Mouse (Mus musculus): ENCODE measurements around the gene Tln2.

DNA sequence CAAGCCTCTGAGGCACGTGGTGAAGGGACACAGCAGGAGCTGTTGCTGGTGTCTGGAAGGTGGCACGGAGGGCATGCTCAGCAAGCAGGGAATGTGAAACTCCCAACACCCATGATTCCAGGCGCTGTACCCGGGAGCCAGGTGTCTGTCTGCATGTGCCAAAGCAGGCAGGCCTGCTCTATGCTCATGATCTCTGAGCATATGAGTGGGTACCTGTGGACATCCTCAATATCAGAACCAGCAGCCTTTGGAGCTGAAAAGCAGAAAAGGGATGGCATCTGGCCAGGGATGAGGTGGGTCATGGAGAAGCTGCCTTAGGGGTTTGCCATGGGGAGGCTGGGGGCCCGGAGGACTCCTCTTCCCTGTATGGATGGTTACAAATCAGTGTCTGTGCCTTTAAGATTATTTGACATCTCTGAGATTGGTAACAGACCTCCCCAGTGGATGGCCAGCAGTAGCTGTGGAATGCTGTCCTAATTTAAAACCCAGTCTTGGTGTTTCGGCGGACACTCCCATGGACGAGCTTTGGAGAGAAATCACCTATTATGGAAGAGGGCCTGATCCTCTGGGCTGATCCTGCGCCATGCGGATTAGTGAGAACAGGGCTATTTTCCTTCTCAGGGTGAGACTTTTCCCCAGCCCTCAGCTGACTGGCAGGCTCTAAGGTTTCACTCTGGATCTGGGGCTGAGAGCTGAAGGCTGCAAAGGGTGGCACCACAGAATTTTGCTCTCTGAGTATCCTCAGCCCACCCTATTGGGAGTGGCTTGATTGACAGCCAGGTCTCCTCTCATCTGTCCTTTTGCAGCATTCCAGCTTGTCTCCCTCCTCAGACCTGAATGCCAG lies 367.8 kb downstream of the Tln2 start:
- TF ChIP-seq MYOG (IDR thresholded peaks at IDR 0.05; ENCODE audit: control insufficient read depth, extremely low read depth, insufficient read length): no peak
- TF ChIP-seq CTCF (IDR thresholded peaks at IDR 0.05; ENCODE audit: control insufficient read depth, insufficient read depth, insufficient read length): no peak
- no peak for TF ChIP-seq MAX (IDR thresholded peaks at IDR 0.05)

Data from C2C12 (cell line).